Mouse (Mus musculus) liver, embryonic 14.5 days (tissue): ENCODE results near the gene Pigm. TPM values are rescaled to one million over a fixed set of nuclear protein-coding genes. Genes with fewer than 3 reads are reported as not detected.
A peak's percentile ranks its signal among the peaks of the same experiment; 100 is the strongest.

ENCODE experiments used
- ATAC-seq: fragments of 200-750 bp; cut with Nextera tagmentation; 2 replicates; pipeline ENCODE4 v1.8.0; 2017; ENCODE audit warnings: moderate number of reproducible peaks, mild to moderate bottlenecking, moderate library complexity; ENCODE audit not compliant: insufficient read depth
- DNase-seq, 3 experiments: peaks; one replicate each; pipeline ENCODE4 v3.0.0-alpha.2; 2012 to 2013; ENCODE audit warnings: low read depth in 3 of 3, low spot score in 3 of 3
- H3K27ac ChIP-seq: fragments of 300-500 bp; sonication (generic); 2 replicates; pipeline ENCODE4 v1.5.1; 2014; ENCODE audit warnings: moderate library complexity, mild to moderate bottlenecking, control low read depth, inconsistent platforms
- H3K27me3 ChIP-seq: fragments of 300-500 bp; sonication (generic); 2 replicates; pipeline ENCODE4 v1.6.1; 2014; ENCODE audit warnings: mild to moderate bottlenecking, low read length, moderate library complexity; ENCODE audit not compliant: control insufficient read depth, insufficient read depth
- H3K36me3 ChIP-seq: fragments of 300-500 bp; sonication (generic); replicated peaks from 2 replicates; pipeline ENCODE4 v1.6.1; 2014; ENCODE audit warnings: low read depth; ENCODE audit not compliant: control insufficient read depth, insufficient read depth
- H3K4me1 ChIP-seq, 2 experiments: fragments of 200-500 bp in 1 of 2; fragments of 300-500 bp in 1 of 2; sonication (generic) in 1 of 2; replicated peaks; 2 replicates each; pipeline ENCODE4 v1.6.1; 2012 to 2014; ENCODE audit warnings: antibody characterized with exemption in 1 of 2, inconsistent platforms in 1 of 2, low read length in 1 of 2; ENCODE audit not compliant: control insufficient read depth in 2 of 2, insufficient read depth in 2 of 2
- H3K4me2 ChIP-seq: fragments of 300-500 bp; sonication (generic); 2 replicates; pipeline ENCODE4 v1.6.1; 2014; ENCODE audit warnings: low read depth, mild to moderate bottlenecking, control low read depth, moderate library complexity
- H3K4me3 ChIP-seq, 2 experiments: fragments of 200-500 bp in 1 of 2; fragments of 300-500 bp in 1 of 2; sonication (generic) in 1 of 2; 2 replicates each; pipeline ENCODE4 v1.5.1; 2012 to 2014; ENCODE audit warnings: low read depth in 2 of 2, low read length in 2 of 2, mild to moderate bottlenecking in 2 of 2, control low read depth in 1 of 2, inconsistent platforms in 1 of 2, moderate library complexity in 1 of 2; ENCODE audit not compliant: insufficient read depth in 1 of 2
- H3K9ac ChIP-seq: fragments of 300-500 bp; sonication (generic); replicated peaks from 2 replicates; pipeline ENCODE4 v1.6.1; 2014; ENCODE audit warnings: mild to moderate bottlenecking, control low read depth, moderate library complexity
- H3K9me3 ChIP-seq: fragments of 300-500 bp; sonication (generic); 2 replicates; pipeline ENCODE4 v1.6.1; 2016; ENCODE audit warnings: low read length, mixed read lengths; ENCODE audit not compliant: control insufficient read depth
- CTCF ChIP-seq: IDR thresholded peaks from 2 replicates; pipeline ENCODE4 v1.5.1; 2016; ENCODE audit warnings: antibody characterized with exemption, low read depth, control low read depth
- EP300 ChIP-seq: IDR thresholded peaks from 2 replicates; pipeline ENCODE4 v1.6.1; 2016; ENCODE audit warnings: antibody characterized with exemption, low read depth
- WGBS: fragments of 180-500 bp; shearing (Covaris S2); extraction: QIAGEN DNeasy Blood & Tissue Kit; methylation state at CpG from one replicate; pipeline ENCODE4 v1.1.7; 2014; ENCODE audit not compliant: insufficient replicate concordance; 5-methylcytosine and 5-hydroxymethylcytosine counted together
- polyA plus RNA-seq, 2 experiments: library from polyadenylated mRNA; depleted of rRNA in 1 of 2; stranded (reverse) in 1 of 2; unstranded in 1 of 2; fragments of >200 nt; fragmentation: Nextera tagmentation in 1 of 2; extraction: Ambion mirVana in 1 of 2; gene quantifications; 2 replicates each; pipeline versions ENCODE4 v1.2.1 to v1.2.3; 2012 to 2014

Gene Pigm
- polyA plus RNA-seq, 2 experiments: 2.3 to 4.1 TPM

DNA sequence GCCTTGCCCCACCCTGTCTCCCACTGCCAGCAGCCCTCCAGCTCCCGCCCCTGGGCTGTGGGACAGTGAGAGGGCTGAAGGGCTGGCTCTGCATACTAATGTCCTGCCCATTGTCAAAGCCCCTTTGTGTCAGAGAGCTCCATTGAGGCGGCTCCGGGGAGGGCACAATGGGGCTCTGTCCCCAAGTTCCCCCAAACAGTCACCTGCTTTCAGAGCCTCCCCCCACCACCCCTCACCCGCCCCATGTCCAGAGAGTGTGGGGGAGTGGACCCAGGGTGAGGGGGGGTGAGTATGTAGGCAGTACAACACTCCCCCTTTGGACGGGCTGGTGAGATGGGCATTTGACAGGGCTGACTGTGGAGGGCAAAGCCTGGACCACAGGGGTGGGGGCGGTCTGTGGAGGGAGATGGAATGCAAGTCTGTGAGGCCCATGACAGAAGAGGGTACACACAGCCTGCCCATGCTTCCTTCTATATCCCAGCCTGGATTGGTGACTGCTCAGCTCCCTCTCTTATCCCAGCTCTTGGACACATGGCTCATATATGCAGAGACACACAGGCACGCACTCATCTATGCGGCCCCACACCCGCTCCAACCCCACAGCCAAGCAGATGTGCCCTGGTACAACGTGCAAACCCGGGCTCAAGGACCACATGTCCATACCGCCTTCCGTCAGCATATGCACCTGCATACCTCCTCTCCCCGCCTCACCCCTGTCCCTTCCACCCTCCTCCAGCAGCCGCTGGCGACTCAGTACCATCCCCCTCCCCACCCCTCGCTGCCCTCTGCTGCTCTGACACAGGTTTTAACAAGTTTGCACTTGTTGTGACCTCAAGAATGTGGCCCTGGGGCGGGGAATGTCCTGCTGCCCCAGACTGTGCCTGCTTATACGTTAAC lies 26.2 kb upstream of the Pigm start:
- no peak for DNase-seq
- Histone ChIP-seq H3K36me3 (no peaks in the 10 kb centered on the region), H3K27me3 (peaks cover 3% of the 10 kb centered on the region), H3K4me3 (no peak overlapping the region), H3K9ac (no peak overlapping the region), H3K27ac (no peak overlapping the region), H3K4me2 (no peak overlapping the region), H3K4me1 (peaks cover 0 to 5% of the 10 kb centered on the region in 2 experiments; a peak in 1 of 4 replicates), H3K9me3 (no peaks in the 10 kb centered on the region)
- TF ChIP-seq CTCF (no peak), EP300 (no peak)
- WGBS: 29% methylated on average over 19 of the region's 19 CpGs
- no peak; the same call in 1 of the 2 replicates for ATAC-seq

- Histone ChIP-seq H3K4me3 (no peak overlapping the region), H3K36me3 (no peaks in the 10 kb centered on the region), H3K27me3 (peaks cover 3% of the 10 kb centered on the region), H3K27ac (no peak overlapping the region), H3K4me2 (no peak overlapping the region), H3K9ac (no peak overlapping the region), H3K4me1 (peaks cover 0 to under 1% of the 10 kb centered on the region in 2 experiments; a peak in 1 of 4 replicates), H3K9me3 (no peaks in the 10 kb centered on the region)
- ATAC-seq (no peak), DNase-seq (no peak)
- TF ChIP-seq CTCF (no peak), EP300 (no peak)
- WGBS: 32% methylated on average over 6 of the region's 6 CpGs
These were observed 24.3 kb upstream of the Pigm start for GRCm38 (mm10) chr1:172352001-172352400.

DNA sequence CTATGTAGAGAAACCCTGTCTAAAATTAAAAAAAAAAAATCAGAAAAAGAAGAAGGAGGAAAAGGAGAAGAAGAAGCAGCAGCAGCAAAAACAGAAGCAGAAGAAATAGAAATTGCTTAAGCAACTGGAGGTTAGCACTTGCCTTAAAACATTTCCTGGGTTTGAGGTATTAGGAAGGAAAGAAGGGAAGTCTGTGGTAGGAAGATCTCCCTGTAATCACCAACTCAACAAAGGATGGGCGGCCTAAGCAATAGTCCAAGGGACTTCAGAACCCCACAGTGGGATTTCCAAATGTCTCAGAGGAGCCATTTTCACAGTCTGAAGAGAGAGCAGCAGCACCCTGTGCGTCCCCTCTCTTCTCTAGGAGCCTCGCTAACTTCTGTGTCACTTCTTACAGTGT lies 23.9 kb upstream of the Pigm start:
- no peaks in the 10 kb centered on the region; a peak in 1 of 4 replicates for H3K4me1 ChIP-seq
- 30% methylated on average over 3 of the region's 3 CpGs for WGBS

DNA sequence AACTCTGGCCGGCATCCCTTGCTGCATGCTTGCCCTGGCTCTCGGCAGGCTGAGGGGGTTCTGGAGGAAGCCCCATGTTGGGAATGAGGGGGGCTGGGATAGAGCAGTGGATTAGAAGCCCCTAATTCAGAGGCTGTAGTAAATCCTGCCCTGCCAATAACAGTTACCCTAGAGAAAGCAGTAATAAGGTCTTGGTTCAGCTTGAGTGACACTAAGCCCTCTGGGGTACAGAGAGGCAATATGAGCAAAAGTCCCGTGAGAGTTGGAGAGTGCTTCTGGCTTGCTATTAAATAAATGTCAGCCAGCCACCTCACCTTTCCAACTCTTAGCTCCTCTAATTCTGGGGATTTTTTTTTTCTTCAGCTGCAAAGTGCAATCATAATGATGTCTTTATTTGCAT lies 21.0 kb upstream of the Pigm start:
- WGBS: 57% methylated on average over 3 of the region's 3 CpGs
- no peak for ATAC-seq

More for the DNA sequence above, 23.9 kb upstream of the Pigm start:
- Histone ChIP-seq H3K4me2 (no peak overlapping the region), H3K9me3 (no peaks in the 10 kb centered on the region), H3K36me3 (no peaks in the 10 kb centered on the region), H3K9ac (no peak overlapping the region), H3K4me3 (no peak overlapping the region), H3K27ac (no peak overlapping the region), H3K27me3 (peaks cover 3% of the 10 kb centered on the region)
- ATAC-seq: no peak
- DNase-seq: no peak
- no peak for TF ChIP-seq CTCF
- TF ChIP-seq EP300: no peak

GRCm38 (mm10) chr1:172357550-172357949 lies 18.8 kb upstream of the Pigm start:
- no peak for ATAC-seq
- H3K27me3 ChIP-seq: no peaks in the 10 kb centered on the region; the same call in 1 of the 2 replicates

More for the DNA sequence above, 21.0 kb upstream of the Pigm start:
- Histone ChIP-seq H3K36me3 (no peaks in the 10 kb centered on the region), H3K4me3 (no peak overlapping the region), H3K9me3 (no peaks in the 10 kb centered on the region), H3K27me3 (peaks cover 3% of the 10 kb centered on the region), H3K9ac (no peak overlapping the region), H3K4me2 (no peak overlapping the region), H3K4me1 (no peaks in the 10 kb centered on the region), H3K27ac (no peak overlapping the region)
- DNase-seq: no peak
- TF ChIP-seq CTCF: no peak
- TF ChIP-seq EP300: no peak

More at GRCm38 (mm10) chr1:172357550-172357949, 18.8 kb upstream of the Pigm start:
- H3K4me1 ChIP-seq: no peaks in the 10 kb centered on the region
- no peak overlapping the region for H3K4me2 ChIP-seq
- no peak overlapping the region for H3K9ac ChIP-seq
- no peaks in the 10 kb centered on the region for H3K9me3 ChIP-seq
- no peak overlapping the region for H3K4me3 ChIP-seq
- TF ChIP-seq EP300: no peak
- peak; percentile 93 for TF ChIP-seq CTCF
- H3K27ac ChIP-seq: no peak overlapping the region
- H3K36me3 ChIP-seq: no peaks in the 10 kb centered on the region
- no peak for DNase-seq
- 0% methylated on average over 1 of the region's 1 CpGs for WGBS
